Mouse (Mus musculus): ENCODE data around the gene Sgpl1. TPM values are rescaled to one million over a fixed set of nuclear protein-coding genes. Genes with fewer than 3 reads are reported as not detected.
"Not testable (repeated sequence)": the region's sequence is repeated elsewhere in the genome, so short reads cannot be mapped to it uniquely, and the experiment has no call there.

Gene Sgpl1
- polyA plus RNA-seq, 1 experiment from 2014 or later = 64.3 TPM

DNA sequence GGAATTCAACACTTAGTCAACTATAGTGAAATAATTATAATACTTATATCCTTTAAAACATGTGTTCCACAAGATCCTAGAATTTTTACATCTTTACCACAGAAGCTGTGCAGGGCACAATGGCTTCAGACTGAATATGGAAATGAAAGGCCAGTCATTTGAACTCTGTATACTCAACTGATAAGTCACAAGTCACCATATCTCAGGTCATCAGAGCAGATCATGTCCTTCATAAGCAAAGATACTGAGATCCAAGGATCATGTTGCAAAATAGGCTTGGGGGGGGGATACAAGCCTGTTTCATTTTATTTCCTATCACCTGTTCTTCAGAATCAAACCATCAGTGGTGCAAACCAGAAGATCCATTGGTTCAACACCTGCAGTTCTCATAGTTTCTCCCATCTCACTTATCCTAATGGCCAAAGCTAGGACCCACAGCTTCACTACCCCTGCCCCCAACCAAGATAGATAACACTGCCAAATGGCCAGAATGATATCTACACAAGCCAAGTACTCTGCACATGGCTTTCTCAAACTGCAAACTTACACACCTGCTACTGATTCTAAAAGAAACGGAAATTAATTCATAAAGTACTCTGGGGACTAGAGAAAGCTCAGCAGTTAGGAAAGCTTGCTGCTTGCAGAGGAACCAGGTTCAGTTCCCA is 18.7 kb downstream of the Sgpl1 start:
- no peak for DNase-seq (ENCODE audit: low spot score)

DNA sequence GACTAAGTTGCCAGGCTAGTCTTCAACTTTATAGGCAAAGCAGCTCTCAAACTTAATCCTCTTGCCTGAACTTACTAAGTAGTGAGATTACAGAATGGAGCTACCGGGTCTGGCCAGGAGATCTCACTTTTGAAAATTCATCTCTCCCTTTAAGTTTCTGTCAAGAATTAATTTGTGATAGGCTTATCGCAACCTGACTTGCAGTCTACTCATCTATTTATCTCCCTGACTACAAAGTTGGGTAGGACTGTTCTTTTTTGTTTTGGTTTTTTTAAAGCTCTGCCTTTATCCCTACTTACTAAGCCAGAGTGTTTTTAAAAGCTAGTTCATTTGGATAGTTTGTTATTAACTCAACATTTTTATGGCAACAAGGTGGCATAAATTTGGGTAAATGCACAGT is 23.0 kb downstream of the Sgpl1 start:
- H3K9me3 ChIP-seq (ENCODE audit: control insufficient read depth, low read length) = no peaks in the 10 kb centered on the region
- 93% methylated on average over 2 of the region's 2 CpGs for WGBS

More for the DNA sequence above, 18.7 kb downstream of the Sgpl1 start:
- Histone ChIP-seq H3K4me2 (ENCODE audit: low read depth, low read length) (no peak overlapping the region), H3K4me3 (ENCODE audit: low read depth, low read length) (no peak overlapping the region), H3K4me1 (ENCODE audit: control insufficient read depth, insufficient read depth, low read length) (no peaks in the 10 kb centered on the region), H3K27me3 (replicated peaks; ENCODE audit: control insufficient read depth, insufficient read depth, low read length) (no peaks in the 10 kb centered on the region), H3K9me3 (ENCODE audit: control insufficient read depth, low read length) (no peaks in the 10 kb centered on the region), H3K27ac (replicated peaks; ENCODE audit: low read depth, low read length) (no peak overlapping the region), H3K36me3 (ENCODE audit: control insufficient read depth, insufficient read depth, low read length) (peaks cover 21% of the 10 kb centered on the region), H3K9ac (ENCODE audit: low read depth, low read length) (no peak overlapping the region)
- ATAC-seq (ENCODE audit: low read depth) = no peak
- 84% methylated on average over 1 of the region's 1 CpGs for WGBS

DNA sequence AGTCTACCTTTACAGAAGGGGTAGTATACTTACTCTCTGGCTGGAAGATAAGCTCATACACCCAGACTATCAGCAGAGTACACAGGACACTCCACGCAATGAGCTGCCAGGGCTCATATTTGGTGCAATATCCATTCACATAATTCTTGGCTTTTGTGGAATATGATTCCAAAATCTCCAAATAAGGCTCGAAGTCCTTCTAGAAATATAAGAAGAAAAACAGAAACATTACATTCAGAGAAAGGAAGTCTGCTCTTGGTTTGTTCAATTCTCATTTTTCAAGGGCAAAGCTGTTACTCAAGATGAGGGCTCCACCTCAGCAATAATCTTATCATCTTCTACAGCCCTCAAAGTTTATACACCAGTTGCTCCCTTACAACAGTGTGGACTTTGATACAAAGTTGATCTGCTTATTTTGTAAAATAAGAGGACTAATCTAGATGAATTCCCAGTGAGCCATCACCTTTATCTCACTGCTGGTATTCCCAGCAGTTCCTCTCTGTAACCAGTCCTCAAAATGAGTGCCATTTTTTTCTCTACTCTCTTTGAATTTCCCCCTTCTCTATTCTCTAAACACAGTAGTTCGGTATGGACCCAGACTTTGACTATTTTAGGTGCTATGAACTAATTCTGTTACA is 24.1 kb downstream of the Sgpl1 start:
- no peaks in the 10 kb centered on the region for H3K4me1 ChIP-seq (ENCODE audit: control insufficient read depth, insufficient read depth, low read length)
- no peak overlapping the region for H3K4me2 ChIP-seq (ENCODE audit: low read depth, low read length)
- DNase-seq (ENCODE audit: low spot score) (no peak), ATAC-seq (ENCODE audit: low read depth) (no peak)
- no peak overlapping the region for H3K4me3 ChIP-seq (ENCODE audit: low read depth, low read length)
- no peak overlapping the region for H3K27ac ChIP-seq (replicated peaks; ENCODE audit: low read depth, low read length)
- no peaks in the 10 kb centered on the region for H3K27me3 ChIP-seq (replicated peaks; ENCODE audit: control insufficient read depth, insufficient read depth, low read length)
- no peak overlapping the region for H3K9ac ChIP-seq (ENCODE audit: low read depth, low read length)
- WGBS = 92% methylated on average over 3 of the region's 3 CpGs
- H3K9me3 ChIP-seq (ENCODE audit: control insufficient read depth, low read length) = no peaks in the 10 kb centered on the region
- peaks cover 35% of the 10 kb centered on the region for H3K36me3 ChIP-seq (ENCODE audit: control insufficient read depth, insufficient read depth, low read length)

More for the DNA sequence above, 23.0 kb downstream of the Sgpl1 start:
- ATAC-seq (ENCODE audit: low read depth) (no peak), DNase-seq (ENCODE audit: low spot score) (no peak)
- H3K4me2 ChIP-seq (ENCODE audit: low read depth, low read length) = no peak overlapping the region
- peaks cover 28% of the 10 kb centered on the region for H3K36me3 ChIP-seq (ENCODE audit: control insufficient read depth, insufficient read depth, low read length)
- H3K27me3 ChIP-seq (replicated peaks; ENCODE audit: control insufficient read depth, insufficient read depth, low read length) = no peaks in the 10 kb centered on the region
- no peak overlapping the region for H3K27ac ChIP-seq (replicated peaks; ENCODE audit: low read depth, low read length)
- no peaks in the 10 kb centered on the region for H3K4me1 ChIP-seq (ENCODE audit: control insufficient read depth, insufficient read depth, low read length)
- no peak overlapping the region for H3K9ac ChIP-seq (ENCODE audit: low read depth, low read length)
- H3K4me3 ChIP-seq (ENCODE audit: low read depth, low read length) = no peak overlapping the region

DNA sequence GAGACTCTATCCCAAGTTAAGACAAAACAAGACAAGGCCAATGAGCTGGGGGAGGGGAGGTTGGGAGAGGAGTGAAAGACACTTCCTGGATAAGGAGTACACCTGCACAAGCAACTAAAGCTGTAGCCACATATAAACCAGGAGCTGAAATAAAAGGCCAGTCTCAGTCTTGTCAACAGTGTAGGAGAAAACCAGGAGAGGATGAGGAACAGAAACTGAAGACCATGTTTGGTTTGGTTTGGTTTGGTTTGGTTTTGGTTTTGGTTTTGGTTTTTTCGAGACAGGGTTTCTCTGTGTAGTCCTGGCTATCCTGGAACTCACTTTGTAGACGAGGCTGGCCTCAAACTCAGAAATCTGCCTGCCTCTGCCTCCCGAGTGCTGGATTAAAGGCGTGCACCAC is 25.8 kb downstream of the Sgpl1 start:
- H3K9me3 ChIP-seq (ENCODE audit: control insufficient read depth, low read length); H3K9ac ChIP-seq (ENCODE audit: low read depth, low read length); H3K4me3 ChIP-seq (ENCODE audit: low read depth, low read length); DNase-seq (ENCODE audit: low spot score); H3K4me1 ChIP-seq (ENCODE audit: control insufficient read depth, insufficient read depth, low read length); H3K4me2 ChIP-seq (ENCODE audit: low read depth, low read length); H3K27ac ChIP-seq (replicated peaks; ENCODE audit: low read depth, low read length); H3K27me3 ChIP-seq (replicated peaks; ENCODE audit: control insufficient read depth, insufficient read depth, low read length); ATAC-seq (ENCODE audit: low read depth): not testable (repeated sequence)
- WGBS = 85% methylated on average over 4 of the region's 4 CpGs
- H3K36me3 ChIP-seq (ENCODE audit: control insufficient read depth, insufficient read depth, low read length) = peaks cover 41% of the 10 kb centered on the region

DNA sequence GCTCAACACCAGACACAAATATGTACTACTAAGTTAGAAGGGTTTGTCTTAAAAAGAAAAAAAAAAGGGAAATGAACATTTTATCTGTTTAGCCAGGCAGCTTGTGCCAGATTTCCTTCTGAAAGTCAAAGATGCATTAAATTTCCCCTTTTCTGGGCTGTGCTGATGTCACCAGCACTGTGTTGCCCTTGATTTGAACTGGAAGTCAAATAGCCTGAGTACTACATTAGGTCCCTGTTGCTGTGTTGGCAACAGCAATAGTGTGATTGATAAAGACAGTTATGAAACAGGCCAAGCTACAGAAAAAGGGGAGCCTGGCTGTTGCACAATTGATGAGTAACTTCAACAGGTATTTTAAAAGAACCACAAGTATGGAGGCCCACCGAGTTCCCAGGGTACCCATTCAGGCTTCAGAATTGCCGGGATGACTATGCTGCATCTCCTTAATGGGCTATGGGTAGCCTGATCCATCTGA is 33.2 kb downstream of the Sgpl1 start:
- H3K9me3 ChIP-seq (ENCODE audit: control insufficient read depth, low read length) = no peaks in the 10 kb centered on the region
- H3K4me1 ChIP-seq (ENCODE audit: control insufficient read depth, insufficient read depth, low read length) = no peaks in the 10 kb centered on the region
- no peak overlapping the region for H3K27ac ChIP-seq (replicated peaks; ENCODE audit: low read depth, low read length)
- no peaks in the 10 kb centered on the region for H3K27me3 ChIP-seq (replicated peaks; ENCODE audit: control insufficient read depth, insufficient read depth, low read length)
- H3K36me3 ChIP-seq (ENCODE audit: control insufficient read depth, insufficient read depth, low read length) = peaks cover 66% of the 10 kb centered on the region
- no peak overlapping the region for H3K4me2 ChIP-seq (ENCODE audit: low read depth, low read length)
- H3K4me3 ChIP-seq (ENCODE audit: low read depth, low read length) = no peak overlapping the region
- H3K9ac ChIP-seq (ENCODE audit: low read depth, low read length) = no peak overlapping the region
- DNase-seq (ENCODE audit: low spot score) = no peak
- 94% methylated on average over 2 of the region's 2 CpGs for WGBS
- ATAC-seq (ENCODE audit: low read depth) = no peak

DNA sequence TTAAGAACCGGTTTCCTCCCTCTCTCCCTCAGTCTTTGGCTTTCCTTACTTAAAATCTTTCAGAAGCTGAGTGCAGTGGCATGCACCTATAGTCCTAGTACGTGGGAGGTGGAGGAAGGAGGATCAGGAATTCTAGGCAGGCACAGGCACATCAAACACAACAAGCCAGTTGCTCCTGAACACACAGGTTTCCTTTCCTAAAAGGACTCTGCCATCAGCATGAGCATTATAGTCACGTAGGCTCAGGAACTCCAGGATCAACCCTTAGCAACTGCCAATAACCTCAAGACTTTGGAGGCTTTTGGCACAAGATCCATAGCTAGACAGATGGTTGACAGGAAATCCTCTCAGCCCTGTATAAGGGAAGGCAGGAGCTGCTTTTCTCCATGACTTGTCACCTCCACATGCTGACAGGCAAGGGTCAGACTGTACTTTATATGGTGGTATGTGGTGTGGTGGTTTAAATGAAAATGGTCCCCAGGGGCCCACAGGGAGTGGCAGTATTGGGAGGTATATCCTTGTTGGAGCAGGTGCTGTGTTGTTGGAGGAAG is 43.9 kb downstream of the Sgpl1 start:
- no peak for ATAC-seq (ENCODE audit: low read depth)

DNA sequence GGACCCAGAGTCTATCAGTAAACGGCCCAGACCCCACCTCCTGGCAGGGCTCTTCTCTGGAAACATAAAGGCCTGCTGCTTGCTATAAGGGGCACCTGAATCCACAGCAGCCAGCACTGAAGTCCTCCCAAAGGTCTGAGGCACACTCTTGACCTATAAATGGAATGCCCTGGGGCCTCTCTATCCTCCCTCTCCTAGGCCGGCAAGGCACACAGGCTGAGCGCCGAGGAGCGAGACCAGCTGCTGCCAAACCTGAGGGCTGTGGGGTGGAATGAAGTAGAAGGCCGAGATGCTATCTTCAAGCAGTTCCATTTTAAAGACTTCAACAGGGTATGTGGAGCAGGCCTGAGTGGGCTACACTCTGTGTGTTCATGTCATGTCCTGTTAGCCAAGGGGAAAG is 55.6 kb downstream of the Sgpl1 start:
- Histone ChIP-seq H3K4me1 (ENCODE audit: control insufficient read depth, insufficient read depth, low read length) (peaks cover 11% of the 10 kb centered on the region), H3K27ac (replicated peaks; ENCODE audit: low read depth, low read length) (no peak overlapping the region), H3K9me3 (ENCODE audit: control insufficient read depth, low read length) (no peaks in the 10 kb centered on the region), H3K36me3 (ENCODE audit: control insufficient read depth, insufficient read depth, low read length) (no peaks in the 10 kb centered on the region), H3K9ac (ENCODE audit: low read depth, low read length) (no peak overlapping the region), H3K4me2 (ENCODE audit: low read depth, low read length) (no peak overlapping the region), H3K4me3 (ENCODE audit: low read depth, low read length) (no peak overlapping the region), H3K27me3 (replicated peaks; ENCODE audit: control insufficient read depth, insufficient read depth, low read length) (no peaks in the 10 kb centered on the region)
- no peak for DNase-seq (ENCODE audit: low spot score)
- 54% methylated on average over 6 of the region's 6 CpGs for WGBS
- no peak for ATAC-seq (ENCODE audit: low read depth)

More for the DNA sequence above, 43.9 kb downstream of the Sgpl1 start:
- no peak overlapping the region for H3K4me2 ChIP-seq (ENCODE audit: low read depth, low read length)
- H3K9ac ChIP-seq (ENCODE audit: low read depth, low read length) = no peak overlapping the region
- no peak for DNase-seq (ENCODE audit: low spot score)
- H3K27me3 ChIP-seq (replicated peaks; ENCODE audit: control insufficient read depth, insufficient read depth, low read length) = no peaks in the 10 kb centered on the region
- H3K27ac ChIP-seq (replicated peaks; ENCODE audit: low read depth, low read length) = no peak overlapping the region
- 86% methylated on average over 3 of the region's 3 CpGs for WGBS
- no peak overlapping the region for H3K4me3 ChIP-seq (ENCODE audit: low read depth, low read length)
- H3K9me3 ChIP-seq (ENCODE audit: control insufficient read depth, low read length) = no peaks in the 10 kb centered on the region
- peaks cover 96% of the 10 kb centered on the region for H3K36me3 ChIP-seq (ENCODE audit: control insufficient read depth, insufficient read depth, low read length)
- no peaks in the 10 kb centered on the region for H3K4me1 ChIP-seq (ENCODE audit: control insufficient read depth, insufficient read depth, low read length)

DNA sequence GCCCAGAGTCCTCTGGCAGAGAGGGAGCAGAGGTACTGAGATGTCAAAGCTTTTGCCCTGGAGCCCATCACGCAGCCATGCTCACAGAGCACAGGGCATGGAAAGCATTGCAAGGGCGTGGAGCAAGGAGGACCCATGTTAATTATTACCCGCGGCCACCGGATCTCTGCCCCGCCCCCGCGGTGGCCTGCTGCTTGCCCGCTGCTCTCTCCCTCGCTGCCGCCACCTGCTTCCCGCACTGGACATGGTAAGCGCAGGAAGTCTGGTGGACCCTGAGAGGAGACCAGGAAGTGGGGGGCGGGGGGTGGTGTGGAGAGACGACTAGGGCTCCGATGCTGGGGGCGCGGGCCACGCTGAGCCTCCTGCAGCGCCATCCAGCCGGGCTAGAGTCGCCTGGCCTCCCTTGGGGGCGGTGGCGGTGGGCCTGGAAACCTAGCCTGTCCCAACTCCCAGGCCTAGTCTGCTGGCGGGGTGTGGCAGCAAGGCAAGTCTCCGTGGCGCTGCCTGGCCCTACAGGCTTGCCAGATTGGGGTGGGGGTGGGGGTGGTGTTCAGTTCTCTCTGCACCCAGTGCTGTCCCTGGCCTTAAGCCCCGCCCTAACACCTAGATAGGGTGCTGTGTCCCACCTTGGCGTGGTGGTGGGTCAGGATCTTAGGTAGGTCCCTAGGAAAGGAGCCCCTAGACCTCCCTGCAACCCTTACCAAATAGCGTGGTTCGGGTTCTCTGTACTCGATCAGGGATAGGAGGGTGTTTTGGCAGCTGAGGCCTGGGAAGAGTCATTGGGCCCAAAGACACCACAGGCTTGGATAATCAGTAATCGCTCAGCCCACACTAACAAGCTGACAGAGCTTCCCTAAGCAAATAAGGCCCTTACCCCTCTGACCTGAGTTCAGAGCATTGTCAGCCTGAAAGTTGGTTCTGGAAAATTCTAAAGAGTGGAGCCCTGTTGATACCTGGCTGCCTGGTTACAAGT is 58.0 kb downstream of the Sgpl1 start, which contains the start of gene Pcbd1:
Pcbd1 (plus strand) TSS at position 162 of the 973 bp plus-strand sequence.
- no peak within 1 kb of the TSS for H3K27ac ChIP-seq (replicated peaks; ENCODE audit: low read depth, low read length)
- H3K9me3 ChIP-seq (ENCODE audit: control insufficient read depth, low read length) = no peaks in the 10 kb centered on the region
- 15% methylated on average over 18 of the region's 33 CpGs for WGBS
- ATAC-seq (ENCODE audit: low read depth) (peak; percentile 67), DNase-seq (ENCODE audit: low spot score) (peak; percentile 56)
- peak within 1 kb of the TSS; percentile 38 for H3K4me3 ChIP-seq (ENCODE audit: low read depth, low read length)
- no peaks in the 10 kb centered on the region for H3K27me3 ChIP-seq (replicated peaks; ENCODE audit: control insufficient read depth, insufficient read depth, low read length)
- peaks cover 11% of the 10 kb centered on the region for H3K4me1 ChIP-seq (ENCODE audit: control insufficient read depth, insufficient read depth, low read length)
- H3K36me3 ChIP-seq (ENCODE audit: control insufficient read depth, insufficient read depth, low read length) = no peaks in the 10 kb centered on the region
- peak within 1 kb of the TSS; percentile 66 for H3K9ac ChIP-seq (ENCODE audit: low read depth, low read length)
- H3K4me2 ChIP-seq (ENCODE audit: low read depth, low read length) = peak within 1 kb of the TSS; percentile 76
